Mouse (Mus musculus): ENCODE measurements at regions not wholly inside any gene's neighbourhood (a gene's known extent, or its start where the extent isn't known, plus 50 kb on each side); places are given as distances from the start of the nearest gene placed in this dataset.
"Not testable (repeated sequence)": the region's sequence is repeated elsewhere in the genome, so short reads cannot be mapped to it uniquely, and the experiment has no call there.

DNA sequence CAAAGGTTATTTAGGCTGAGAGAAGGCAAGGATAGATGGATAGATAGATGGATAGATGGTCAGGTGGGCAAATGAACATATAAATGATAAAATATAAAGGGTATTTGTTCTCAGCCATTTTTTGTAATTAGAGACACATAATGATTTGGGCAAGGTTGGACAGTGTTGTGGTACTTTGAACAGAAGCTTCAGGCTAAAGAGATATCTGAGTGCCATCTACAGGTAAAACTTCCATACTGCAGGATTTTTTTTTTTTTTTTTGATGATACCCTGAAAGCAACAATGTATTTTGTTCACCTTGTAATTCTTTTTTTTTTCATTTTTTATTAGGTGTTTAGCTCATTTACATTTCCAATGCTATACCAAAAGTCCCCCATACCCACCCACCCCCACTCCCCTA, 110.1 kb upstream of the Trabd2b start:
- DNase-seq (ENCODE audit: extremely low spot score, low spot score) = no peak

GRCm38 (mm10) chr4:114298517-114298916, 108.0 kb upstream of the Trabd2b start:
- DNase-seq (ENCODE audit: extremely low spot score, low spot score) = not testable (repeated sequence)

- DNase-seq (ENCODE audit: extremely low spot score, low spot score) = no peak
These were observed 106.0 kb upstream of the Trabd2b start for GRCm38 (mm10) chr4:114300390-114301012.

DNA sequence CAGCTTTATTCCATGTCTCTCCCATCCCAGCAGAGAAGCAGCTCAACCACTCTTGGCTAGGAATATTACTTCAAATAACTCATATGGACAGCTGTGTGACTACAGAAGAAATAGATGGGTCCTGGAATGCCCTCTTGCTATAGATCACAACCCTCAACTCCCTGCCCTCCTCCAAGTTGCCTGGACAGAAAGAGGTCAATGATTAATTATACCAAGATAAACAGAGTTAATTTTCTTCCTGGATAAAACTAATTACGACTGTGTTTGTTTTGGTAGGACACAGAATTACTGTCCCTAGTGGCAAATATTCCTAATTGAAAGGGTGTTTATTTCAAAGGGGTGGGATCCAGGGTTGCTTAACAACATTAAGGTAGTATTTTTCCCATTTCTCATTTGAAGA, 101.9 kb upstream of the Trabd2b start:
- no peak for DNase-seq (ENCODE audit: extremely low spot score, low spot score)

DNA sequence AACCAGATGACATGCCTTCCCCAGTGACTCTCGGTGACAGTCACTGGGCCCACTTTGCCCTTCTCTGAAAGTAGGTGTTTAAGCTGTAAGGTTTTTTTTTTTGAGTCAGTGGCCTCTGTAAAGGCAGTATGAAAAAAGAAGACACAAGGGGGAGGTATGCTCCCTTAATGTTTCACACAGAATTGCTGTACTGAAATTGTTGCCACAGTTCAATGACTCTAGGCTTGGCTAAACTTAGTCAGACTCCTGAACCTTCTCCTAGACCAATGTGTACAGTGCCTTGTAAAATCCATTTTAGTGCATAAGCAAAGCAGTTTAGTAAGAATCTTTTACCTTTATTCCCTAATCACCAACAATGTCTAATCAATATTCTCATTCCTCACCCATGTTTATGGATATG, 99.0 kb upstream of the Trabd2b start:
- DNase-seq (ENCODE audit: extremely low spot score, low spot score) = no peak

- DNase-seq (ENCODE audit: extremely low spot score, low spot score) = peak; percentile 27
These were observed 98.0 kb upstream of the Trabd2b start for GRCm38 (mm10) chr4:114308518-114308917.

DNA sequence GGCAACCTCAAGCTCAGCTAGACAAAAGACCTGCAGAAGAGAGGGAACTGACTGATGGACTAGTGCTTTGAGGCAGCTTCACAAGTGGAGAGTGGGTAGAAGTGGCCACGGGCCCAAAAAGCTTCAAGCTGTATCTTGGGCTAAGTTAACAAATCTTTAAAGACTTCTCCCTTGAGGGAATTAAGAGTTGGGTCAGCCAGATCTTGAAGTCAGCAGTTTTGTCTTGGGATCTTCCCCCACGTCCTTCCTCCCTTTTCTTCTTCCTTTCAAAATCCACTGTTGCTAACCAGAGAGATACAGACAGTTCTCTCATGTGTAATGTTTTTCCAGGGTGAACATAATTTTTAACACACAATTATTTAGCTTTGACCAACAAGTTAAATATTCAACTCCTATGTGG, 91.5 kb upstream of the Trabd2b start:
- DNase-seq (ENCODE audit: extremely low spot score, low spot score) = no peak

DNA sequence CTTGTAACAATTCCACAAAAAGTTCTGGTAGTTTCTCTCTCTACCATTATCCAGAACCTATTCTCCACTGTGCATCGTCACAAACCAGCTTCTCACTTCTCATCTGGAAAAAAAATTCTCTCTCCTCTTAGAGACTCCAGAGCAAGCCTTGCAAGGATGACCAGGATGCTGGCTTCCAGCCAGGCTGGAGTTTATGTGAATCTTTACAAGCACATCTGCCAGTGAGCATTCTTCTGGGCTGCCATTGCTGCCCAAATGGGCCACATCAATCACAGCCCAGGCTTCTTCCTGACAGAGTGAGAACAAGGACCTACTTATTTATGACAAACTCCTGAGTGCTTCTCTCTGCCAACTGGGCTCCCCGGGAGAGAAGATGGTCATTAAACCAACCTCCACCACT, 91.0 kb upstream of the Trabd2b start:
- no peak for DNase-seq (ENCODE audit: extremely low spot score, low spot score)

- DNase-seq (ENCODE audit: extremely low spot score, low spot score) = no peak
These were observed 89.4 kb upstream of the Trabd2b start for GRCm38 (mm10) chr4:114317076-114317475.

DNA sequence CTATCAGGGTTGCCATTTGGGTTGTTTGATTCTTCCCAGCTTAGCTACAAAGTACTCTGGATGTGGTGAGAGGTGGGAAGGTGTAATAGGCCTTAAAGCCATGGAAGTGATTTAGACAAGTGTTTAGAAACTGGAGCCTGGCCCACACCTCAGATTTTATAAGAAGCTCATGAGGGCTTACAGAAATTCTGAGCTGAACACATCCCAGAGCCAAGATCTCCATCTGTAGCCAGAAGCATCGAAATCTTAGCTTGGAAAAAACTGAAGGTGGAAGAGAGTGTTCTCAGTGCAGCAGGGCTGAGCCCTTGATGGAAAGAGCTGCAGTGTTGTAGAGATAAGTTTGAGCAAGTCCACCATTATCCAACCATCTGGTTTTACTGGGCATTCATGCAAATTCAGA, 86.4 kb upstream of the Trabd2b start:
- DNase-seq (ENCODE audit: extremely low spot score, low spot score) = no peak

DNA sequence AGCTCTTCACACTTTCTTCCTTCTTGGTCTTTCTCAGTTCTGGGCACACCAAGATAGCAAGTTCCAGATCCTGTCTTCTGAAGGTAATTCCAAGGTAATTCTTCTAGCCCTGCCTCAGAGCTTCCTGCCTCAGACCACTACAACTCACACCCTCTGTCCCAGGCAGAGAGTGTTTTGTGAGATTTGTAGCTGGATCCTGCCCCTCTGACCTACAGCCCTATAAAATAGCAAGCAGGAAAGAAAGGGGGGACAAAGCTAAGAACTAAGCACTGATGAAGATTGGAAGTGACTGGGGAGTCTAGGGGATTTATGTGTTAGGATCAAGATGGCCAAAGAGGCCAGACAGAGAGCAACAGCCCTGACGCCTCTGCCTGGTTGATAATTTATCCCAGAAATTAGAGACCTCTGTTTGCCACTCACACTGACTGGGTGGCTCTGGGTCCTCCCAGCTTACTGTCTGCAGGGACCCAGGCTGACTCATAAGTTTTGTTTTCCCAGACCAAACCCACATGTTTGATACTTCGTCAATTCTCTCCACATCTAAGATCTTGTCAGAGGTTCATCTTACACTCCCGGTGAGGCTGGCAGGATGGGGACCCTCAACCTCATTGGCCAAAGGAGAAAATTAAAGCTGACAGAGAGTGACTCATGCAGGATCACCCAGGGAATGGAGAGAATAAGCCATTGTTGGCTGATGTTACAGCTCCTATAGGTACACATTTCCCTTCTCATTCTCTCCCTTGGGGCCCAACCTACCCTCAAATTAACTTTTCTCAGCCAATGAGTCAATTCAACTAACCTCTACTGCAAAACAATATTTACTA, 84.8 kb upstream of the Trabd2b start:
- no peak for DNase-seq (ENCODE audit: extremely low spot score, low spot score)

- DNase-seq (ENCODE audit: extremely low spot score, low spot score) = no peak
These were observed 76.5 kb upstream of the Trabd2b start for GRCm38 (mm10) chr4:114329978-114330377.

DNA sequence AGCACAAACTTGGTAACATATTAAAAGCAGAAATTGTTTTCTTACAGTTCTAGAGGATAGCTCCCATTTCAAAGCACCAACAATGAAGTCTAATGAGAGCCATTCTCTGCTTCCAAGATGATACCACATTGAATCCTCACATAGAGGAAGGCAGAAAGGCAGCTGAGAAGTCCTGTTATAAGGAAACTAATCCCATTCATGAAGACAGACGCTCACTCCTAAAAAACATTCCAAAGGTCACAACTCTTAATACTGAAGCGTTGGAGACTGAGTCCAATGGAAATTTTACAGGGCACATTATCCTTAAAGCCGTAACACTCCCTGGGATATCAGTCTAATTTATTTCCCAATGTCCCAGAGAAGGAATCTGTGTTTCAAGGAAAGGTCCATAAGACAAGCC, 75.4 kb upstream of the Trabd2b start:
- DNase-seq (ENCODE audit: extremely low spot score, low spot score) = no peak

GRCm38 (mm10) chr4:114334850-114335249, 71.7 kb upstream of the Trabd2b start:
- no peak for DNase-seq (ENCODE audit: extremely low spot score, low spot score)

DNA sequence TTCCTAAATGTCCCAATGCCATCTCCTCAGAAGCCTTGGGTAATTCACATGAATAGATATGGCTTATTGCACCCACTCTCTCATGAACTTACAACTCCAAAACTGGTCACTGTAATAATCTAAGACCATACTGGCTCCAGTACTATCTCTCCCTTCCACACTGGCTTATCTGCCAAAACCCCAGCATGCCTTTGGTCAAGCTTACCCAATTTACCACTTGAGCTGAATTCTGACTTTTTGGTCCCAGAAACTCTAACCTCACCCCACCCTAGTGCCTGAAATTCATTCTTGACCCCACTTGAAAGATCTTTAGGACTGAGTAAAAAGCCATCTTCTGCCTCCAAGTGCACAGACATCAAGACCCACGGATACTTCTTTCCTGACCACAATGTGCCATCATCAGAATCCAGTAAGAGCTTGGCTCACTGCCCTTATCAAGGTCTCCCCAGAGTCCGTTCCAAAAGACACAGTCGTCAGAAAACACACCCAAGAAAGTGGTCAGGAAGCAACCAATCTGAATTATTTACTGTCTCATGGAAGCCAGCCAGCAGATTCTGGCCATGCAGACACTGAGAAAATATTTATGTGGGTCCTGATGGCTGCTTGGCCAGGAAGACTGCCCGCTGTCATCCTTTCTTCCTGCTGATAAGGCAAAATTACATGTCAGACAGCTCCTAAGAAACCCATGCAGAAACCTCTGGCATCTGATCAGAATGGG, 70.3 kb upstream of the Trabd2b start:
- DNase-seq (ENCODE audit: extremely low spot score, low spot score) = no peak

DNA sequence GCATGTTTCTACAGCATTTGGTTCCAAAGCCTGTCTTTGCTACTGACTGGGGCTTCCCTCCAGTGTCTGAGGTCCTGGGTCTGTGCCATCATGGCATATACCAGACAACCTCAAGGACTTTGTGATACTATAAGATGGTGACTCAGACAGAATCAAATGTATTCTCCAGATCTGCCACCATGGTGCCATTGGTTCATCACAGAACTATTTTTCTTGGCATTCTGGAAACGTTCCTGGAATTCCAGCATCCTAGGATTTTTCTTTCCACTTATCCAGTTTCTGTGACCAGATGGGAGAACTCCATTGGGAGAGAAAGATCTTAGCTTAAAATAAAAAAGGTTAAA, 69.8 kb upstream of the Trabd2b start:
- DNase-seq (ENCODE audit: extremely low spot score, low spot score) = no peak

- no peak for DNase-seq (ENCODE audit: extremely low spot score, low spot score)
These were observed 66.7 kb upstream of the Trabd2b start for GRCm38 (mm10) chr4:114339793-114340192.

- no peak for DNase-seq (ENCODE audit: extremely low spot score, low spot score)
These were observed 61.4 kb upstream of the Trabd2b start for GRCm38 (mm10) chr4:114345154-114345553.

DNA sequence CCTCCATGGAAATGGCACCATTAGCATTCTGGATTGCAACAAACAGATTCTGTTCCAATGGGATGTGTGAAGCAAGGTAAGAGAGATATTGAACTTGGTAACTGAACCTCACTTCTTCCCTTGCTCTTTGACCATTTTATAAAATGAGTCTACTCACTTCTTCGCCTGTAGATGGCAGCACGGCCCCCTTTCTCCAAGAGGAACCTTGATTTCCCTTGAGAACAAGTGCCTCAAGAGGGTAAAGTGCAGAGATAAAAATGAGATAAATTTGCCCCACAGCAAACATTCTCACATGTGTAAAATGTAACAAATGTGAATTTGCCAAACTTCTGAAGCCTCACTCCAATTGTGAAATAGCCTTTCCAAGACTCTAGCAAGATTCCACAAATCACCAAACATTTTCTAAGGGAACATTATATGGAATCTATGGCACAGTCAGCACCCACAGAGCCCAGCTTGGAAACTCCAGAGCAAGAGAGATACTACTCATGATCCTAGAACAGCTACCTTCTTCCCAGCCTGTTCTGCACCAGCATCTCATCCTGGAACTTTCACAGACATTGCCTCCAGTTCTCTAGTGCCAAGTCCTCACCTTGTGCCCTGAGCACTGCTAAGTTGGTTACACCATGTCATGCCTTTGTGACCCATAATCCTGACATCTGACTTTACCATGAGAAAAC, 60.3 kb upstream of the Trabd2b start:
- no peak for DNase-seq (ENCODE audit: extremely low spot score, low spot score)

GRCm38 (mm10) chr4:114346884-114347283, 59.6 kb upstream of the Trabd2b start:
- DNase-seq (ENCODE audit: extremely low spot score, low spot score) = no peak

- DNase-seq (ENCODE audit: extremely low spot score, low spot score) = no peak
These were observed 56.9 kb upstream of the Trabd2b start for GRCm38 (mm10) chr4:114349601-114350000.

DNA sequence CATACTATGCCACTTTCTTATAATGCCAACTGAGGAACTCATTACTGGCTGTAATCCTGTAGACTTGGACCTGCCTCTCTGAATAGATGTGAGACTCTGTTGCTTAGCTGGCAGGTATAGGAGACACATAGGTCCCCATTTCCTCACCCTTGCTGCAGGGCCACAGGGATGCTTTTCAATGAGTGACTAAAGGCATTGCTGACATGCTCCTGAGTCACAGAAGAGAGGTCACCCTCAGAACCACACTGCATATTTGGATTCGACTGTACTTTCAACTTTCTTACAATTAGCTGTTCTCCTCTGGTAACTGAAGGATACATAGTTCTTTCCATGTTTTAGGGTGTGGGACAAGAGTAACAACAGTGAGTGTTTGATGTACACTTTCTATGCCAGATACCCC, 55.2 kb upstream of the Trabd2b start:
- no peak for DNase-seq (ENCODE audit: extremely low spot score, low spot score)
